Mouse (Mus musculus): Measurements from ENCODE around the gene Cyp17a1.

Cyp17a1 gene

GRCm38 (mm10) chr19:46669802-46670201, 3.2 kb downstream of the Cyp17a1 start:
- no peak for DNase-seq

GRCm38 (mm10) chr19:46668263-46668662, 4.7 kb downstream of the Cyp17a1 start:
- DNase-seq, result no peak

GRCm38 (mm10) chr19:46667300-46667699, 5.7 kb downstream of the Cyp17a1 start:
- no peak for DNase-seq

- DNase-seq, result no peak
These were observed 7.5 kb downstream of the Cyp17a1 start for GRCm38 (mm10) chr19:46665474-46665873.

GRCm38 (mm10) chr19:46662784-46663183, 10.2 kb downstream of the Cyp17a1 start:
- no peak for DNase-seq

- no peak for DNase-seq
These were observed 10.8 kb downstream of the Cyp17a1 start for GRCm38 (mm10) chr19:46662214-46662613.

- DNase-seq, result no peak
These were observed 11.5 kb downstream of the Cyp17a1 start for GRCm38 (mm10) chr19:46661511-46661910.

GRCm38 (mm10) chr19:46658851-46659250, 14.1 kb downstream of the Cyp17a1 start:
- DNase-seq, result no peak

- no peak for DNase-seq
These were observed 14.6 kb downstream of the Cyp17a1 start for GRCm38 (mm10) chr19:46658348-46658747.

- DNase-seq, result no peak
These were observed 15.5 kb downstream of the Cyp17a1 start for GRCm38 (mm10) chr19:46657339-46658020.

- DNase-seq, result no peak
These were observed 16.7 kb downstream of the Cyp17a1 start for GRCm38 (mm10) chr19:46656151-46656840.

GRCm38 (mm10) chr19:46655626-46656025, 17.3 kb downstream of the Cyp17a1 start:
- no peak for DNase-seq

GRCm38 (mm10) chr19:46653616-46654235, 19.2 kb downstream of the Cyp17a1 start:
- no peak for DNase-seq

- DNase-seq, result no peak
These were observed 19.8 kb downstream of the Cyp17a1 start for GRCm38 (mm10) chr19:46653188-46653587.

- no peak for DNase-seq
These were observed 24.4 kb downstream of the Cyp17a1 start for GRCm38 (mm10) chr19:46648565-46648964.

- DNase-seq, result no peak
These were observed 25.1 kb downstream of the Cyp17a1 start for GRCm38 (mm10) chr19:46647850-46648249.

- no peak for DNase-seq
These were observed 25.7 kb downstream of the Cyp17a1 start for GRCm38 (mm10) chr19:46647254-46647653.

GRCm38 (mm10) chr19:46646041-46646481, 26.9 kb downstream of the Cyp17a1 start:
- no peak for DNase-seq

- no peak for DNase-seq
These were observed 28.0 kb downstream of the Cyp17a1 start for GRCm38 (mm10) chr19:46644793-46645602.

GRCm38 (mm10) chr19:46644343-46644792, 28.6 kb downstream of the Cyp17a1 start:
- no peak for DNase-seq

GRCm38 (mm10) chr19:46643236-46643635, 29.7 kb downstream of the Cyp17a1 start:
- peak; percentile 33 for DNase-seq

- DNase-seq, result no peak
These were observed 30.7 kb downstream of the Cyp17a1 start for GRCm38 (mm10) chr19:46642136-46642753.

Measured in cerebellum, adult 9-10 months (tissue).